Mouse (Mus musculus): Measurements from ENCODE around the gene Sigirr.

The Sigirr gene

GRCm38 (mm10) chr7:141096649-141097056 is 3.7 kb downstream of the Sigirr start:
- DNase-seq (ENCODE audit: low spot score): peak; percentile 54

DNA sequence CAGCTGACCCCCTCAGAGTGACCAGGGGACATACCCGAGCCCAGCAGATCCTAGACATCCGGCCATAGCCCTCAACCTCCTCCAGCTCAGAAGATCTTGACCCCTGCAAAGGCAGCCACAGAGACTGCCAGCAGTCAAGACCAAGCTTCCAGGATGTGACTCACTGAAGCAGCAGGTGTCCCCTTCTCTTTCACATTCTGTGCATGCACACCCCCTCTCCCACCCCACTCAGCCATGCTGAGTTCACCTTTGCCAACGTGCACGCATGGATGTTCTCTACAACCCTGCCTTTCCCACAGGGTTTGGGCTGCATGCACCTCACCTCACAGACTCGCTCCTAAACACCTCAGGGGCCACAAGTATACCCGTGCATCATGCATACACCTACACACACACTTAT is 4.4 kb downstream of the Sigirr start:
- DNase-seq (ENCODE audit: low spot score): no peak

DNA sequence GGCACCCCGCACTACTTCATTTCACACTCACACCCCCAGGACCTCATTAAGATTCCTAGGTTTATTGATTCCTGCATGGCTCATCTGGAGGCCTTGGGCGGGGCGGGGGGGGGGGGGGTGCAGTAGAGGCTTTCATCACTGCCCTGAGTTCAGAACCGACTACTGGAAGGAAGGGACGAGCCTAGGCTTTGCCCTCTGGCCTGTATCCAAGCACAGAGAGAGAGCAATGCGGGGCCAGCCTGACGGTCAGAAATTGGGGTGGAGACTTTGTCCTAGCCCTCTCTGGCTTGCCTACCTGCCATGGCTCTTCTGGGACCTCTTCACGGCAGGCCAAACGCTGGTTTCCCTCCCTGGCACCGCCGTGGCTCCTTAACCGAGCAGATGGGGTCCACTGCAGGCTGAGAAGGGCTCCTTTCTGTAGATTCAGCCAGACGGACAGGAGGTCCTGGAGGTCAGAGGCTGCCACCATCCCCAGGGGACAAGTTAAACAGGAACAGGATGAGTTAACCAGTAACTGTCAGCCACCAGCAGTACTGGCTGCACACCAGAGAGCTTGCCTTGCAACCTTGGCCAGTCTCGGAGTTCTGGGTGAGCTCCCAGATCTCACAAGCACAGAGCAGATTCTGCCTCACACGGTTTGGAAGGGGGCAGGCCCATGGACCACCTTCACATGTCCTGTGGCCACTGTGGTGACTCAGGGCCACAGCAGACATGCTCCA is 5.7 kb downstream of the Sigirr start:
- DNase-seq (ENCODE audit: low spot score): no peak

GRCm38 (mm10) chr7:141093950-141094349 is 6.4 kb downstream of the Sigirr start:
- DNase-seq (ENCODE audit: low spot score): no peak

DNA sequence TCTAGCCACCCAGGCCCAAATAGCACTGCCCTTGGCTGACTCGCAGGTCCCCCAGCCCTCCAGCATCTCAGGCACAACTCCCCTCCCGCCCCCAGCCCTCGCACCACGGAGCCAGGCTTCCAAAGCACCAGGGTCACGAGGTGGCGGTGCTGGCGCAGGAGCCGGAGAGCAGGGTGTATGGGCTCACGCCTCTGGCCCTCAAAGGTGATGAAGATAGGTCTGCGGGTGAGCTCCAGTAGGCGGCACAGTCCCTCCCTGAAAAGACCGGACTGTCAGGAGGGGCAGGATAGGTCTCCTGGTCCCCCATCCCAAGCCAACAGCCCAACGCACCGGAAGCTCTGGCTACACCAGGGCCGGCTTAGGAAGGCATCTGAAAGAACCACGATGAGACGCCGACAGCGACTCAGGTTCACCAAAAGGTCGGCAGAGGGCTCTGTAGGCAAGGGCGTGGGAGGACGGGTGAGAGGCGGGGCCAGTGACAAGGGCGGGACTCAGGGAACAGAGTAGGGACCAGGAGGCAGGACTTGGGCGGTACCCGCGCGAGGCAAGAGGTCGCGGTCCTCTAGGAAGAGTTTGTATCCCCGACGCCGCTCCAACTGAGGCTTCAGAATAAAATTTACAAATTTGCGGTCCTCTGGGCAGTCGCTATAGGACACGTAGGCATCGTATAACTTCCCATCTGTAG is 8.2 kb downstream of the Sigirr start:
- DNase-seq (ENCODE audit: low spot score): peak; percentile 91

DNA sequence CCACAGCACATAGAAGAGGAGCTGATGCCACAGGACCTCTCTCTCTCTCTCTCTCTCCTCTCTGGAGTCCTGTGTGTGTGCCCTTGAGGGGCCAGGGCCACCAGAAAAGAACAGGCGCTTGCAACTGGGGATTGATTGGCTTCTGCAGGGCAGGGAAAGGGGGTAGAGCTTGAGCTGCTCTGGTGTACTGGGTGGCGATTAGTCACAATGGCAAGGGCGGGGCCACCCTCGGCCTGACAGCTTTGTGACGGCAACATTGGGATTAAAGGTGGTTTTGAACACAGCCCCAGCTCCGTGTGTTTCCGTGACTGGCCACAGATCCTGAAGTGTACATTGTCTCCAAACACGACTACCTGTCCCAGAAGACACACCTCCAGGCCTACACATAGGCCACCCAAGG is 10.1 kb downstream of the Sigirr start:
- no peak for DNase-seq (ENCODE audit: low spot score)

DNA sequence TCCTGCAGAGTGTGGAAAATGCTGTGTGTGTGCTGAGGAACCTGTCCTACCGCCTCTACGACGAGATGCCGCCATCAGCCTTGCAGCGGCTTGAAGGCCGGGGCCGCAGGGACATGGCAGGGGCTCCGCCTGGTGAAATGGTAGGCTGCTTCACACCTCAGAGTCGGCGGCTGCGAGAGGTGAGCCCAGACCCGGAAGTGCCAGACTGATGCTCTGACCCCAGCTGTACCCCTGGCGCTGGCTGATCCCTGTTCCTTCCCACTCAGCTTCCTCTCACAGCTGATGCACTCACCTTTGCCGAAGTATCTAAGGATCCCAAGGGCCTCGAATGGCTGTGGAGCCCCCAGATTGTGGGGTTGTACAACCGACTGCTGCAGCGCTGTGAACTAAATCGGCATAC is 11.9 kb downstream of the Sigirr start:
- no peak for DNase-seq (ENCODE audit: low spot score)

DNA sequence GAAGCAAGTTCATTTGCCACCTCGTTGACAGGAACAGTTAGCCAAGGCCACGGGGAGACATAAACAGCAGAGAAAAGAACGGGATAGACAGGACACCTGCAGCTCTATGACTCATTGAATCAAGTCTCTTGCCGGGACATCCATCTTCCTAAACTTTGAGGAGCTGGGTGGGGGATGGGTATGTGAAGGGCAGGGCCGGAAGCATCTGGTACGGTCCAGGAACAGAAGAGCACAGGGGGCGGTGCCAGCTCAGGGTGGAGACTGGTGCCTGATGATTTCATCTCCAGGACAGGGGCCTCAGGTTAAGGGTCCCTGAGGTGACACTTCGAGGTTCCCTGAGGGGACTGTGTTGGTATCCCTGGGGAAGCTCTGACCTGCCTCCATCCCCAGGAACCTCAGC is 12.5 kb downstream of the Sigirr start:
- no peak for DNase-seq (ENCODE audit: low spot score)

- no peak for DNase-seq (ENCODE audit: low spot score)
Observed at GRCm38 (mm10) chr7:141079481-141080449, 20.6 kb downstream of the Sigirr start.

GRCm38 (mm10) chr7:141078876-141079275 is 21.5 kb downstream of the Sigirr start:
- DNase-seq (ENCODE audit: low spot score): no peak

DNA sequence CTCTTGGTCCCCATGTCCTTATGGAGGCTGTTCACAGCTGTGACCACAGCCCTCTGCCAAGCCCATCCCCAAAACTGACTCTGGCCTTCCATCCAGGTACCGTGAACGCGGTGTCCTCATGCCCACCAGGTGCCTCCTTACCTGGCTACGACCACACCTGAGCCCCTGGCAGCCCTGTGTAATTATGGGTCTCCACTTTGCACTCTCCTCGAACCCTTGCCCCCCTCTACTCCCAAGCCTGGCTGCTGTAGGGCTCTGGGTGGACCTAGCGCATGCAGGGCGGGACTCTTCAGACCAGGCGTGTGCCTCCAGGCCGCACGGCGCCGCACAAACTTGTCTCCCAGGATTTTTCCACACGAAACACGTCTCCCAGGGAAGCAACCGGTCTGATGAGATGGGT is 22.5 kb downstream of the Sigirr start, which contains the start of gene Pkp3:
TSS of gene Pkp3 (plus strand) at position 378 of the 400 bp plus-strand sequence.
- DNase-seq (ENCODE audit: low spot score): no peak

DNA sequence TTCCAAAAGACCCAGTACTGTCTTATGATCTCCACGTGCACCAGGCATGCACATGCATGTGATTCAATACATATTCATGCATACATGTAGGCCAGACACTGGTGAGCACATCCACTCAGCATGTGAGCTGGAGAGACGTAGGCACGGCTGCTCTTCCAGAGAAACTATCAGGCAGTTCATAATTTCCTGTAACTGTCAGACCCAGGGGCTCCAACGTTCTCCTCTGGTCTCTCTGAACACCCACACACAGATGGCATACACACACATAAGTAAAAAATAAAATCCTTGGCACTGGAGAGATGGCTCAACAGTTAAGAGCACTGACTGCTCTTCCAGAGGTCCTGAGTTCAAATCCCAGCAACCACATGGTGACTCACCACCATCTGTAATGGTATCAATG is 26.6 kb downstream of the Sigirr start:
- DNase-seq (ENCODE audit: low spot score): no peak

DNA sequence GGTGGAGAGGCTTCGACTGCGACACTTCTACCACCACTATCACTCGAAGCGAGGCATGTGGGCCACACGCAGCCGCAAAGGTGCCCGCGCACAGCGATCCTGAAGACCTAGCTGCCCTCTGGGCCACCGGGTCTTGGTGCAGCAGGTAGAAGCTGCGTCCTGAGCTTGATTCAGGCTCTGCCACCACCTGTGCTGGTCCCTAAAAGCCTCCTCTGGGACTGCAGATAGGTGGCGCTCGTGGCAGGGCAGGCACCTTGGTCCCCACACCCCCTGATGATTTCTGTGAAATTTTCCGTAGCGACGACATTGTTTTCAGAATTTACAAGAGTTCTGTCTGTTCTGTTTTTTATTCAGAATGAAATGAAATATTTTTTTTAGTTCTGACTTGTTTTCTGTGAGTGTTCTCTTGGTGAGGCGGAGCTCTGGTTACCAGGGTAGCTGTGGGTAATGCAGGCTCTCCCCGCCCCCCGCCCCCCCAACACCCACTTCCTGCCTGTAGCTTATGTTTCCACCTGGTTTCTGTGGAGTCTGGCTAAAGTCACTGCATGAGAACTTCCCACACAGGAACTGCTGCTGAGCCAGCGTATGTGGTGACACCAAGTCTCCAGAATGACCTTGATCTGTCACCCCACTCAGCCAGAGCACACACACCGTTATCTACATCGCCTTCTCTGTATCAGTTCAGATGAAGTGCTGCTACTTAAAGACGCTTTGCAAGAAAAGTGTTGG is 28.2 kb downstream of the Sigirr start:
- DNase-seq (ENCODE audit: low spot score): no peak

DNA sequence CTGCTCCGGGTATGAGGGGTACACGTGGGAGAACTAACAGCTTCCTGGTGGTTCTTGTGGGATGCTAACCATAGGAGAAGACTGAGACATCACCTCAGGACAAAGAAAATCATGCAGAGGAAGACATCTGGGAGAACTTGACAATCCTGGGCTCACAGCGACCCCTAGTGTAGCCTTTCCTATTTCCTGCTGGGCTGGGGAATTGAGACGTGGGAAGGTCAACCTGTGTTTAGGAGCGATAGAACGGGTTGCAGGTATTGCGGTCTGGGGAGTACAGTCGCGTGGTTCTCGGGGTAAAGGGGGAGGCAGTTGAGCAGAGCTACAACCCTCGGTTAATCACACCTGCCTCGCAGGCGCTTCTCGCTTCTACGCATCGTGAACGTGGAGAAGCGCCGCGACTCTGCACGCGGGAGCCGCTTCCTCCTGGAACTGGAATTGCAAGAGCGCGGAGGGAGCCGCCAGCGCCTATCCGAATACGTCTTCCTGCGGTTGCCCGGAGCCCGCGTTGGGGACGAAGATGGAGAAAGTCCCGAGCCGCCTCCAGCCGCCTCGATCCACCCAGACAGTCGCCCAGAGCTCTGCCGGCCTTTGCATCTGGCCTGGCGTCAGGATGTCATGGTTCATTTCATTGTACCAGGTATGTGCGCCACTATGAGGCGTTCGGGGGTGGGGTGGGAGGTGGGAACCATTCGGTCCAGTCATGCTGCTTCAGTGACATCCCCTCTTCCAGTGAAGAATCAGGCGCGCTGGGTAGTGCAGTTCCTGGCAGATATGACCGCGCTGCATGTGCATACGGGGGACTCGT is 30.1 kb downstream of the Sigirr start:
- DNase-seq (ENCODE audit: low spot score): peak; percentile 72

DNA sequence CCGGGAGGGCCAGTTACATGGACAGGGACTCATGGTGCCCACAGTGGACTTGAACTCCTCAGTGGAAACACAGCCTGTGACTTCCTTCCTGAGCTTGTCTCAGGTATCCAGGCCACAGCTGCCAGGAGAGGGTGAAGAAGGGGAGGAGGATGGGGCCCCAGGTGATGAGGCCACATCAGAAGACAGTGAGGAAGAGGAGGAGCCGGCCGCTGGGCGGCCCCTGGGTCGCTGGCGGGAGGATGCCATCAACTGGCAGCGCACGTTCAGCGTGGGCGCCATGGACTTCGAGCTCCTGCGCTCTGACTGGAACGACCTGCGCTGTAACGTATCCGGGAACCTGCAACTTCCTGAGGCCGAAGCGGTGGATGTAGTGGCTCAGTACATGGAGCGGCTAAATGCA is 32.0 kb downstream of the Sigirr start:
- no peak for DNase-seq (ENCODE audit: low spot score)

GRCm38 (mm10) chr7:141064576-141064975 is 35.8 kb downstream of the Sigirr start:
- no peak for DNase-seq (ENCODE audit: low spot score)

- no peak for DNase-seq (ENCODE audit: low spot score)
Observed at GRCm38 (mm10) chr7:141064175-141064574, 36.2 kb downstream of the Sigirr start.

- DNase-seq (ENCODE audit: low spot score): no peak
Observed at GRCm38 (mm10) chr7:141063353-141063752, 37.0 kb downstream of the Sigirr start.

GRCm38 (mm10) chr7:141062525-141062924 is 37.8 kb downstream of the Sigirr start:
- no peak for DNase-seq (ENCODE audit: low spot score)

- DNase-seq (ENCODE audit: low spot score): no peak
Observed at GRCm38 (mm10) chr7:141061269-141061692, 39.1 kb downstream of the Sigirr start.
